Mouse (Mus musculus) forebrain, embryonic 16.5 days (tissue): Measurements from ENCODE around the gene Armc2. TPM values are rescaled to one million over a fixed set of nuclear protein-coding genes. Genes with fewer than 3 reads are reported as not detected.

Source experiments
- ATAC-seq: fragments of 200-750 bp; cut with Nextera tagmentation; 2 replicates; pipeline ENCODE4 v1.8.0; 2017; ENCODE audit warnings: mild to moderate bottlenecking, moderate library complexity
- H3K27ac ChIP-seq: fragments of 300-500 bp; sonication (generic); 2 replicates; pipeline ENCODE4 v1.5.1; 2014; ENCODE audit warnings: low read length, control low read depth
- H3K27me3 ChIP-seq: fragments of 300-500 bp; sonication (generic); replicated peaks from 2 replicates; pipeline ENCODE4 v1.6.1; 2014; ENCODE audit warnings: low read length; ENCODE audit not compliant: control insufficient read depth, insufficient read depth
- H3K36me3 ChIP-seq: fragments of 300-500 bp; sonication (generic); 2 replicates; pipeline ENCODE4 v1.6.1; 2014; ENCODE audit not compliant: control insufficient read depth, insufficient read depth
- H3K4me1 ChIP-seq: fragments of 300-500 bp; sonication (generic); replicated peaks from 2 replicates; pipeline ENCODE4 v1.6.1; 2014; ENCODE audit warnings: low read length; ENCODE audit not compliant: control insufficient read depth, insufficient read depth
- H3K4me2 ChIP-seq: fragments of 300-500 bp; sonication (generic); 2 replicates; pipeline ENCODE4 v1.6.1; 2014; ENCODE audit warnings: mild to moderate bottlenecking, low read length, control low read depth
- H3K4me3 ChIP-seq: fragments of 300-500 bp; sonication (generic); replicated peaks from 2 replicates; pipeline ENCODE4 v1.5.1; 2014; ENCODE audit warnings: mild to moderate bottlenecking, low read length, control low read depth
- H3K9ac ChIP-seq: fragments of 300-500 bp; sonication (generic); replicated peaks from 2 replicates; pipeline ENCODE4 v1.6.1; 2014; ENCODE audit warnings: low read depth, low read length, control low read depth
- H3K9me3 ChIP-seq: fragments of 300-500 bp; sonication (generic); 2 replicates; pipeline ENCODE4 v1.6.1; 2016; ENCODE audit warnings: low read length; ENCODE audit not compliant: control insufficient read depth
- WGBS: fragments of 180-500 bp; shearing (Covaris S2); extraction: QIAGEN DNeasy Blood & Tissue Kit; methylation state at CpG from one replicate; pipeline ENCODE4 v1.1.7; 2014; 5-methylcytosine and 5-hydroxymethylcytosine counted together
- polyA plus RNA-seq: library from polyadenylated mRNA; unstranded; fragments of >200 nt; fragmentation: Nextera tagmentation; extraction: Ambion mirVana; gene quantifications from 2 replicates; pipeline ENCODE4 v1.2.1, GENCODE M21; 2015

Gene Armc2
- polyA plus RNA-seq, 1 experiment from 2014 or later: 8.2 TPM

GRCm38 (mm10) chr10:42002436-42002835, 15.8 kb downstream of the Armc2 start:
- Histone ChIP-seq H3K27me3 (no peaks in the 10 kb centered on the region), H3K36me3 (no peaks in the 10 kb centered on the region), H3K9ac (no peak overlapping the region), H3K4me1 (no peaks in the 10 kb centered on the region), H3K9me3 (no peaks in the 10 kb centered on the region), H3K4me3 (no peak overlapping the region), H3K27ac (no peak overlapping the region), H3K4me2 (no peak overlapping the region)
- ATAC-seq: no peak
- WGBS: 71% methylated on average over 7 of the region's 7 CpGs

- Histone ChIP-seq H3K36me3 (no peaks in the 10 kb centered on the region), H3K9me3 (no peaks in the 10 kb centered on the region), H3K4me3 (no peak overlapping the region), H3K4me1 (no peaks in the 10 kb centered on the region), H3K4me2 (no peak overlapping the region), H3K9ac (no peak overlapping the region), H3K27ac (no peak overlapping the region), H3K27me3 (no peaks in the 10 kb centered on the region)
- ATAC-seq: no peak
- 93% methylated on average over 3 of the region's 3 CpGs for WGBS
Observed at GRCm38 (mm10) chr10:42001260-42001659, 17.0 kb downstream of the Armc2 start.

- 73% methylated on average over 1 of the region's 1 CpGs for WGBS
- H3K9ac ChIP-seq: no peak overlapping the region
- no peaks in the 10 kb centered on the region for H3K36me3 ChIP-seq
- H3K4me3 ChIP-seq: no peak overlapping the region
- no peaks in the 10 kb centered on the region for H3K9me3 ChIP-seq
- H3K4me1 ChIP-seq: no peaks in the 10 kb centered on the region; the same call in 1 of the 2 replicates
- H3K27me3 ChIP-seq: no peaks in the 10 kb centered on the region
- H3K27ac ChIP-seq: no peak overlapping the region
- ATAC-seq: no peak
- H3K4me2 ChIP-seq: no peak overlapping the region
Observed at GRCm38 (mm10) chr10:41997691-41998178, 20.5 kb downstream of the Armc2 start.

GRCm38 (mm10) chr10:41996157-41996556, 22.1 kb downstream of the Armc2 start:
- Histone ChIP-seq H3K27me3 (no peaks in the 10 kb centered on the region), H3K27ac (no peak overlapping the region), H3K9me3 (no peaks in the 10 kb centered on the region), H3K4me3 (no peak overlapping the region), H3K4me2 (no peak overlapping the region), H3K36me3 (no peaks in the 10 kb centered on the region), H3K9ac (no peak overlapping the region), H3K4me1 (no peaks in the 10 kb centered on the region; the same call in 1 of the 2 replicates)
- WGBS: 75% methylated on average over 8 of the region's 8 CpGs
- no peak for ATAC-seq

GRCm38 (mm10) chr10:41995051-41995450, 23.2 kb downstream of the Armc2 start:
- WGBS: 17% methylated on average over 2 of the region's 2 CpGs
- no peak for ATAC-seq
- Histone ChIP-seq H3K27ac (no peak overlapping the region), H3K27me3 (no peaks in the 10 kb centered on the region), H3K4me1 (no peaks in the 10 kb centered on the region; the same call in 1 of the 2 replicates), H3K9me3 (no peaks in the 10 kb centered on the region), H3K9ac (no peak overlapping the region), H3K4me2 (no peak overlapping the region), H3K4me3 (no peak overlapping the region), H3K36me3 (no peaks in the 10 kb centered on the region)

- Histone ChIP-seq H3K4me2 (no peak overlapping the region), H3K9ac (no peak overlapping the region), H3K27ac (no peak overlapping the region), H3K4me3 (no peak overlapping the region), H3K36me3 (no peaks in the 10 kb centered on the region), H3K9me3 (no peaks in the 10 kb centered on the region), H3K27me3 (no peaks in the 10 kb centered on the region), H3K4me1 (no peaks in the 10 kb centered on the region; the same call in 1 of the 2 replicates)
- WGBS: 41% methylated on average over 4 of the region's 4 CpGs
- ATAC-seq: no peak
Observed at GRCm38 (mm10) chr10:41994578-41994977, 23.7 kb downstream of the Armc2 start.

- no peak overlapping the region for H3K4me3 ChIP-seq
Observed at GRCm38 (mm10) chr10:41992059-41992440, 26.2 kb downstream of the Armc2 start.

GRCm38 (mm10) chr10:41991364-41992058, 26.7 kb downstream of the Armc2 start:
- Histone ChIP-seq H3K9me3 (no peaks in the 10 kb centered on the region), H3K4me3 (no peak overlapping the region), H3K4me1 (no peaks in the 10 kb centered on the region; the same call in 1 of the 2 replicates), H3K27ac (no peak overlapping the region), H3K36me3 (no peaks in the 10 kb centered on the region), H3K27me3 (no peaks in the 10 kb centered on the region), H3K4me2 (no peak overlapping the region), H3K9ac (no peak overlapping the region)
- no peak for ATAC-seq
- WGBS: 22% methylated on average over 14 of the region's 14 CpGs

More at GRCm38 (mm10) chr10:41992059-41992440, 26.2 kb downstream of the Armc2 start:
- Histone ChIP-seq H3K4me1 (no peaks in the 10 kb centered on the region; the same call in 1 of the 2 replicates), H3K27ac (no peak overlapping the region), H3K4me2 (no peak overlapping the region), H3K9me3 (no peaks in the 10 kb centered on the region), H3K9ac (no peak overlapping the region), H3K27me3 (no peaks in the 10 kb centered on the region), H3K36me3 (no peaks in the 10 kb centered on the region)
- WGBS: 80% methylated on average over 5 of the region's 5 CpGs
- no peak for ATAC-seq

GRCm38 (mm10) chr10:41990896-41991295, 27.3 kb downstream of the Armc2 start:
- H3K9me3 ChIP-seq: no peaks in the 10 kb centered on the region
- no peak overlapping the region for H3K4me2 ChIP-seq
- WGBS: 25% methylated on average over 13 of the region's 13 CpGs
- no peaks in the 10 kb centered on the region for H3K36me3 ChIP-seq
- H3K4me3 ChIP-seq: no peak overlapping the region
- H3K27me3 ChIP-seq: no peaks in the 10 kb centered on the region
- no peak for ATAC-seq
- H3K4me1 ChIP-seq: no peaks in the 10 kb centered on the region; the same call in 1 of the 2 replicates
- H3K27ac ChIP-seq: no peak overlapping the region
- H3K9ac ChIP-seq: no peak overlapping the region
